Mouse (Mus musculus) frontal cortex, postnatal 10 days (tissue): ENCODE results near the gene Bicdl1.
"Not testable (repeated sequence)": the region's sequence is repeated elsewhere in the genome, so short reads cannot be mapped to it uniquely, and the experiment has no call there.

Experiments used
- DNase-seq, 2 experiments: peaks; one replicate each; pipeline ENCODE4 v3.0.0; 2022; ENCODE audit warnings: low spot score in 2 of 2, mixed read lengths in 1 of 2

The Bicdl1 gene

DNA sequence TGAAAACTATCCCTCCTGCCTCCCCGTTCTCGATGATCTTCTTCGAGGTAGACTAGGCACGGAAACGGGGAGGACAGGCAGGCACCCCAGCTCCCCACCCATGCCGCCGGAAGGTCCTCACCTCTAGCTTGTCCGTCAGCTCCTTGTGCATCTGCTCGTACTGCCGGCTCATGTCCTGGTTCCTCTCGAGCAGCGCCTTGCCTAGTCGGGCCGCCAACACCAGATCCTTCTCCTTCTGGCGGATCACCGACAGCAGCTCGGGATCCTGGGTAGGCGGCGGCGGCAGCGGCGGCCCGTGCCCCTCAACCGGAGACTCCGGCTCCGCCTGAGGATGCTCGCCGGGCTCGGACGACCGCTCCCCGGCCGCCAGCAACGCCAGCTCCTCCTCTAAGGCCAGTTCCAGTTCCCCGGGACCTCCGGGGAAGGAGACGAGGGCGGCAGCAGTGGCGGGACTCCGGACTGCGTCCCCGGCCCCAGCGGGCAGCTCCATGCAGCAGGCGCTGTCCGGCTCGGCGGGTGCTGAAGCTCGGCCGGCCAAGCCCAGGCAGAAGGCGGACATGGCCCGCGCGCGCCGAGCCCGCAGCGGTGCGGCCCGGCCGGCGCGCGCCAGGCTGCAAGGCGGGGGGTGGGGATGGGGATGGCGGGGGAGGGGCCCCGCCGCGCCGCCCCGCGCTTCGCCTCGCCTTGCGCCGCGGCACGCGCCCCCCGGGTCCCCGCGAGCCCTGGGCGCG is at the start of gene Bicdl1:
TSS of gene Bicdl1 (minus strand) at position 621 of the 731 bp plus-strand sequence.
- peak; percentile 42 to 68 for DNase-seq

DNA sequence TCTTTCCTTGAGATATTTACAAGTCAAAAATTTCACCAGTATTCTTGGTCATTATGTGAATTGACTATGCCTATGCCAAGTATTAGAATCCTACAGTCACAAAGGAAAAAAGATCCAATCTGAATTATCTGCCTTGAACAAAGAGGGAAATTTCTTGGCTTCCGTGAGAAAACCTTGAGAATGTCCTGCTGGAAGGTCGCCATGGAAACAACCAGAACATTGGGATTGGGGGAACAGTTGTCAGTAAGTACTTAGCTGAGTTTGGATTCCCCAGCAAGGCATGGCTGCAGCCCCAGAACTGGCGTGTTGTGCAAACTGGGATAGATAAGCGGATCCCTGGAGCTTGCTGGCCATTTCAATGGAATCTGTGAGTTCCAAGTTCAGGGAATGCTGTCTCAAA is 45.5 kb upstream of the Bicdl1 start:
- DNase-seq, result no peak

DNA sequence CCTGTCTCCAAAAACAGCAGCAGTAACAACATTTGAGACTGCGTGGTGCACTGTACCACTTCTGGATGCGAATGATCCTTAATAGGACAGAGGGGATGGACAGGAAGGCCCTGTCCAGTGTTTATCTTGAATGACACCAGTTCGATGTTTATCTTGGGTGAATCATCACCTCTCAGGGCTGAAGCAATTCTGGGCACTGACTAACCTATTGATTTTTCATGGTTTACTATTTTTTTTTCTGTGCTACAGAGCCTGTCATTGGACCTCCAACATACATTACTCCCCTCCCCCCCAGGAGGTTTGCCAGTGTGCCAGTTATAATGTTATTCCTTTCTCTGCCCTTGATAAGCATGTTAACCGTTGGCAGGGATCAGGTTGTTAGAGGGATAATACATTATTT is 43.9 kb upstream of the Bicdl1 start:
- DNase-seq, result no peak

DNA sequence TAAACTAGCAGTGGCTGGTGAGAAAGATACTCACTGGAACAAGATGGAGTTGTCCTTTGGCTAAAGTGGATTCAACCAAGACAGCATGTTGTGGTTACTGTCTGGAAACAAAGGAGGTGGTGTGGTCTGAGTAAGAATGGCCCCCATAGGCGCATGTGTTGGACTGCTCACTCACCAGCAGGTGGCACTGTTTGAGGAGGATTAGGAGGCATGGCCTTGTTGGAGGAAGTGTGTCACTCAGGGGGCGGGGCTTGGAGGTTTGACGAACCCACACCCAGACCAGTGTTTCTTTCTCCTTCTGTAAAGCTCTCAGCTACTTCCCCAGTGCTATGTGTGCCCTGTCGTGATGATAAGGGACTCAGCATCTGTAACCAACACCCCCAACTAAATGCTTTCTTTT is 38.6 kb upstream of the Bicdl1 start:
- no peak for DNase-seq

DNA sequence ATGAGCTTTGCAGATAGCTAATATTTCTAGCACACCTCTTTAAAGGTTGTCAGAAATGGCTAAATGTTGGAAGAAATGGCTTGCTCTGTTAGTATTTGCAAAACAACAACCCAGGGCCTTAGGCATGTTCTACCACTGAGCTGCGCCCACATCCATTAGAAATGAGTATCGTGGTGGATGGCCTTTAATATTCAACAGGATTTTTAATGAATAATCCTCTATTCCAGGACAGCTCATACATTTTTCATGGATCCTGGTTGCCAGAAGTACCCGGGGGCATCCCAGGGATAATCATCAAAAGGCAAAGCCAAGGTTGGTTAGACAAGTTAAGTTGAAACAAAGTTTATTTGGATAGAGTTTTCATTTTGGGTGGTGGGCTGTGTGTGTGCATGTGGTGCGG is 37.7 kb upstream of the Bicdl1 start:
- DNase-seq, result no peak

DNA sequence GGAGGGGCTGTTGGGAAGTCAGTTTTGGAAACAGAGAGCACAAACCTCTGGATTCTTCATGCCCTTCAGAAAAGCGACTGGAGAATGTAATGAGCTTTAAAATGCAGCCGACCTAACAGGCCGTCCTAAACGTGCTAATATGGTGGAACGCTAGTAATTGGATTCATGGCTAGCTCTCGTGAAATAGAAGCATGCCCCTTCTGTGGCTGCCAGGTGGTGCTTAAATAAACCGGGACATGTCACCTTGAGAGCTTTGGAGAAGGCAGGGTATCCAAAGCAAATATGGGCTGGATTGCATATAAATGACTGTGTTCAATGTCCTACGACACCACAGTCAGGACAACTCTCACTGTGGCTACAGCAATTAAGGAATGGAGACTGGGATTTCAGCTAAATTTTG is 35.4 kb upstream of the Bicdl1 start:
- no peak for DNase-seq

DNA sequence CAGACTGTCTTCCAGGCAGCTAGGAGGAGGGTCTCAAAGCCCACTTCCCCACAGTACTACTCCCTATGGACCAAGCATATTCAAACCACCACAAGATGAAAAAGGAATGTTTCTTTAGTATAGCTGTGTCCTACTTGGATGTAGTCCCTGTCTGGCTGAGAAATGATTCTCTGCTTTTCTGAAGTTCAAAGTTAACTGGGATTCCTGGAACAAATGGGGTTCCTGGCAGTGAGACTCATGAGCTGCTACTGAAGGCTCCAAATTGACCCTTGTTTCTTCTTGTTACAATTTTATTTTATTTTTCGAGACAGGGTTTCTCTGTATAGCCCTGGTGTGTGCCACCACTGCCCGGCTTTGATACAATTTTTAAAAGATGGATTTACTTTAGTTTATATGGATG is 32.6 kb upstream of the Bicdl1 start:
- DNase-seq, result no peak

DNA sequence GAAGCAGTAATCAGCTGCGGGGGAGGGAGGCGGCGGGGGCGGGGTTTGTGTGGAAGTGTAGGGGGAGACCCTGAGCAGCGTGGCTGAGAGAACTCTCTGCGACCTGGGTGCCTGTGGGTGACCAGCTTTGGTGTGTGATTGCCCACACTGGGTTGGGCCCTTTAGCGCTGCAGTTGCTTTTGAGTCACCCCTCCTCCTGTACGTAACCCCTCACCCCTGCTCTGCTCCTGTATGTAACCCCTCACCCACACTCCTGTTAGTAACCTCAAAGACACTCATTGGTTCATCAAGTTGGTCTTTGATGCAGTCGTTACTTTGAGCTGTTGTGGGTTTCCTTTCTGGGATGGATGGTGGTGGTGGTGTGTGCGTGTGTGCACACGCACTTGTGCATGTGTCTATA is 29.5 kb upstream of the Bicdl1 start:
- no peak for DNase-seq

DNA sequence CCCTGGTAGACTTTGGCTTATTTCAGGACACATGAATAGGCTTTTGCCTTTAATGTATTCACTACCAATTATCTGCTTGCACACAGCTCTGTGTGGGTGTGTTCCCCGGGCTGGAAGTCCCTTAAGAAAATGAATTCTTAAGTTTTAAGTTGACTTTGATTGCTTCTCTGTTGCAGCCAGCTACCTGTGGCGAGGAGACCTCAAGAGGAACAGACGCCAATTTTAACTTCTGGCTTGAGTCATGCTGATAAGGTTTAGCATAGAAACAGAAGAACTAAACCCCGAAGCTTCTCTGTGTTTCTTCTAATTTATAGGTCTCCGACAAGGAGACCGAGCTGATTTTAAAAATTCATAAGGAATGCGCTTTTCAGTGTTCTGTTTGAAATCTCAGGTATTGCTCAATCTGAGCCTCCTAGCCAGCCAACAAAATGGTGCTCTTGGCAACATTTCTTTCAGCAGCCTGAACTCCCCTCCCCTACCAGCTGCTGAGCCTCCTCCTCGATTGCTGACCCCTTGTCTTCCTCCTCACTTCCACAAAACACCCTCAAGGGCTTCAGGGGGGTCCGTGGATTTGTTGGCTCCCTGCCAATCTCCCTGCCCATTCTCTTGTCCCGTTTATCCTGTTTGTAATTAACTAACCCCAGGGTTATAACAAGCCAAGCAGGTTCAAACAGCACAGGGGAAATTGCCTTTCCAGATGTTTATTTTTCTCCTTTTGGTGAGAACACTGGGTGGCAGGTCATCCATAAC is 27.2 kb upstream of the Bicdl1 start:
- no peak for DNase-seq

DNA sequence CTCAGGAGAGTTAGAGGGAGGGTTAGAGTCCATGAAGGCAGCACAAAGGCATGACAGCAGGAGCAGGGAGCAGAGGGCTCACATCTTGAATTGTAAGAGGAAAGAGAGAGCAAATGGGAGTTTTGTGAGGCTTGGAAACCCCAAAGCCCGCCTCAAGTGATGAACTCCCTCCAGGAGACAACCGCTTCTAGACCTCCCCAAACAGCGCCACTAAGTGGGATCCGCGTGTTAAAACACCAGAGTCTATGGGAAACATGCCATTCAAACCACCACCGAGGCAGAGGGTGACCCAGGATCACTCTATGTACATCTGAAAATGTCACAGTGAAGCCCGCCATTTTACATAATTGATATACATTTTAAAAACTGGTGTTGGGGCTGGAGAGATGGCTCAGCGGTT is 26.1 kb upstream of the Bicdl1 start:
- no peak for DNase-seq

DNA sequence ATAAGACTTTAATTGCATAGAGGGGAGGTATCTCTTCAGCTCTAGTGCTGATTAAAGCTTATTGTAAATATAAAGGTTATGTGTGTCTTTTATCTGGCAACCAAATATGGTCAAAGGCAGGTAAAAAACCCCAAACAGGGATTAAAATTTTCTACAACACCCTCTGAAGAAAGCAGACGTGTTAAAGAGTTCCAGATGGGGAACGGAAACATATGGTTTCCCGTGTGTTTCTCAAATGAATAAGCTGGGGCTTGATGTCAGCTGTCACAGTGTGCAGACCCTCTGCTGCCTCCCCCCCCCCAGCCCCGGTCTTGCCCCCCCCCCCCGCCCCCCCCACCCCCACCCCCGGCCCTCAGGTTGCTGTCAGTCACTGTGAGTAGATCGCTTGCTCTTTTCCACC is 24.1 kb upstream of the Bicdl1 start:
- no peak for DNase-seq

DNA sequence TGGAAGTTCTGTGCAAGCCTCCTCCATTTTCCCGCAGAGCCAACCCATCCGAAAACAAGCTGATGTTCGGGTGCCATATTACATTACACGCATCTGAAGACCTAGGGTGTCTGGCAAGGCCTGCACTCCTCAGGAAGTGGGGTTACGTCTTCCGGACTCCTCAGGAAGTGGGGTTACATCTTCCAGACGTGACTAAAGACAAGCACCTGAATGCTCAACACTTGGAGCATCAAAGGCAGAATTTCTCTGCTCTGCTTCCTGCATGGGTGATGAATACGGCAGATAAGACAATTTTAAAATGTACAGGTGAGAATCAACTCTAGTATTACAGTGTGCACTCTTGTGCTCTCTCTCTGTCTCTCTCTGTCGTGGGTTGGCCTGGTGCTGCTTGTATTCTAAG is 23.4 kb upstream of the Bicdl1 start:
- no peak for DNase-seq

DNA sequence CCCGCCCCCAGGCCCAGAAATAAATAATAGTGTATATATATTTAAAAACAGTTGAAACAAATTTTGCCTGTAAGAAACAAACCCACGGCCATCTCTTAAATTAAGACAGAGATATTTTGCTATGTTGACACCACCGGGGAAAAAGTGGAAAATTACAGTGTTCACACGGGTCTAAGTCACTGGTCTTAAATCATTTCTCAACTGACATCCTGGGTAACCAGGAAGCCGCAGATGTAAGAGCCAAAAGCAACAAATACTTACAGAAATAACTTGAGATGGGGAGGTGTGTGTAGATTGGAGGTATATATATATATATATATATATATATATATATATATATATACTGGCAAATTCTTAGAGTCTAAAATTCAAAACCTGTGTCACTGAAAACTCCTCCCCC is 21.5 kb upstream of the Bicdl1 start:
- no peak for DNase-seq

DNA sequence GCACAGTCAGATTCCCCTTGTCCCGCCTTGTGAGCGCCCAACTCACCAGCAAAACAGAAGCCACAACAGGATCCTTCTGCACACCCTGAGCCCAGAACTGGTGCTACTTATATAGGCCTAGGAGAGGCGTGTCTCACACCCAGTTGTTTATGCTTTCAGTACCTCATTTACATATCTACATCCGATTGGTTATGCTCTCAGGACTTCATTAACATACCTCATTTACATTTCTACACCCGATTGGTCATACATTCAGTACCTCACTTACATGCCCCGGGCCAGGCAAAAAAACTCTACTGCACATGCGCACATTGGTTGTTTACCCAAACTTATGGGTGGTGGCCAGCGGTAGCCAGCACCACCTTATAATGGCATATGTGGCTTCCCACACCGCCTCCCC is 20.5 kb upstream of the Bicdl1 start:
- not testable (repeated sequence) for DNase-seq

DNA sequence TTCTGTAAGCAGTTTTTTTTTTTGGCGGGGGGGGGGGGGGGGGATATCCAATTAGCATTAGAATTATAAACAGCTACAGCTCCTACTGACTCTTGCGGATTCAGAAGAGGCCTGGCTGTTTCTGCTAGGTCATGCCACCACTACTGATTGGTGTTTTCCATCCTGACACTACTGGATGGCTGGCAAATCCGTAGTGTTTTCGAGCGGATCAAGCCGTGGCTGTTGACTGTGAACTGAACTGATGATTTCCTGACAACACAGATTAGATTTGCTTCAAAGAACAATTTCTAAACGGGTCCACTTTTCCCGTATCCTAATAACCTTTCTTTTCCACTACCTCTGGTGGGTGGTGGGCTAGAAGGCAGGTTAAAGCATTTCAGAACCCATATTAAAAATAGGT is 16.9 kb upstream of the Bicdl1 start:
- no peak for DNase-seq

DNA sequence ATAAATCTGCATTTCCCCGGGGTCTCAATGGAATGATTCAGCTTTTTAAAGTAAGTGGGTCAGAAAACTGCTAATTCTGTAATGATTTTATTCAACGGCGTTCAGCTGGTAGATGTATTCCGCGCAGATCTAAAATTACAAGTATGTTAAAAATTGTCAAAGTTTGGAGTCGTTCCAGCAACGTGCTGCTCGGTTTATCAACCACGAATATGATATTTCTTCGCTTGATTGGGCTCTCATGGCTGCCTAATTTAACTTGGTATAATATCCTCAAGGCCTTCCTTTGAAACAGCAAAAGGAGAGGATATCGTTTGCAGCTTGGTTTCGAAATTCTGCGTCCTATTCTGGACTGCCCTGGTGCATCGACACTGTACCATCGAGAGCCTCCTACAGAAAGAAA is 13.9 kb upstream of the Bicdl1 start:
- DNase-seq, result no peak

DNA sequence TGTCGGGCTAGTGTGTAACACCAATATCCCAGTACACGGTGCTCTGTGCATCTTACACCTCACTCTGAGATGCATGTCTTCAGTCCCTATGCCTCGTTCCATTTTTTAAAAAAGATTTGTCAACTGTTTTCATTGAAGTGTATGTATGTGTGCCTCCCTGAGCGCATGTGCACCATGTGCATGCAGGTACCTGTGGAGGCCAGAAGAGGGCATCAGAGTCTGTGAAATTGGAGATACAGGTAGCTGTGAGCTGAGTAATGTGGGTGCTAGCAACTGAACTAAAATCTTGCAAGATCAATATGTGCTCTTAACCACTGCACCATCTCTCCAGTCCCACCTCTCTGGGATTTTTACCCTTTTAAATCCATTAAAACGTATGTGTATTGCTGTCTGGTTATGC is 6.6 kb upstream of the Bicdl1 start:
- DNase-seq, result no peak

DNA sequence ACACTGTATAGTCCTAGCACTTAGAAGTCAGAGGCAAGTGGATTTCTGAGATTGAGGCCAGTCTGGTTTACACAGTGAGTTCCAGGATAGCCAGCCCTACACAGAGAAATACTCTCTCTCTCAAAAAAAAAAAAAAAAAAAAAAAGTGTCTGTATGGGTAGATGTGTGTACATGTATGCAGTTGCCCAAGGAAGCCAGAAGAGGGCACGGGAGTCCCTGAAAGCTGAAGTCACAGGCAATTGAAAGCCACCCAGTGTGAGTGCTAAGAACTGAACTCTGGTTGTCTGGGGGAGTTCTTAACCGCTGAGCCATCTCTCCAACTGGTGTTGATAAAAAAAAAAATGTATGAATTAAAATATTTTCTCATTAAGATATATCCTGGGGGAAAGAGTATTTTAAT is 3.1 kb upstream of the Bicdl1 start:
- no peak for DNase-seq

DNA sequence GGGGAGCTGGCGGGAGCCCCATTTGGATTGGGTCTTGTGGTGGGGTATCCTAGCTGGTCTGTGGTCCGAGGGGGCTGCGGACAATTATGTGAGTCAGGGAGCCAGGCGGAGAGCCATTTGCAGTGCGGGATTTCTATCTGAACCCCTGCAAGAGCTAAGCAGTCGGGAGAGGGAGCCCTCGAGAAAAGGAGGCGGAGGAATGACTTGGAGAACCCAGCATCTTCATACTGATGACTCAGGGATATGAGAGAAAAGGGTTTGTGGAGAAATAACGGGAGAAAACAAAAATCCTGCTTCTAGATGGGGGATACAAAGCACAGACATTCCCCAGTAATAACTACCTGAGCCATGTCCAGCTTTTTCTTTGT is 1.4 kb upstream of the Bicdl1 start:
- DNase-seq, result no peak

DNA sequence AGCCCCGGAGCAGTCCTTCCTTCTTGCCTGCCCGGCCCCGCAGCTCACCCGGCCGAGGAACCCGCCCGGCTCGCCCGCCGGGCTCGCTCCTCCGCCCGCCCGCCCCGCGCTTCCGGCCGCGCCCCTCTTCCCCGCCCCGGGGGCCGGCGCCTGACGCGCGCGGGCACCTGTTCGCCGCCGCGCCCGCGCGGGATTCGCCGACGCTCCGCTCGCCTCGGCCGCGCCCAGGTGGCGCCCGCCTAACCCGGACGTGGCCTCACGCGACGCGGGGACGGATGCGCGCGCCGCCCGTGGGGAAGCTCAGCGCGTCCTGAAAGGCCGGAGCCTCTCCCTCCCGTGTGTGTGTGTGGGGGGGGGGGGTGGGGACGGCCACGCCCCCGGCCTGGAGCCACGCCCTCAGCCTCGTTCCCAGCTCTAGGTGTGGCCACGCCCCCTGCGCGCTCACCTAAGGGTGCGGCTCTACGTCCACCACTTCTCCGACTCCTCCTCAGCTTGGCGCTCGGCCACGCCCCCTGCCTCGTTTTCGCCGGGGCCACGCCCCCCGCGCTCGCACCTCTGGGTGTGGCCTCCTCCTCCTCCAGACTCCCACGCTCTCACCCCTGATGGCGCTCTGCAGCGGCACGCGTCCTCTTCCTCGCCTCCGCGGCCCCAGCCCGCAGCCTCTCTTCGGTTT is 891 bp upstream of the Bicdl1 start:
- DNase-seq, result peak; percentile 94

DNA sequence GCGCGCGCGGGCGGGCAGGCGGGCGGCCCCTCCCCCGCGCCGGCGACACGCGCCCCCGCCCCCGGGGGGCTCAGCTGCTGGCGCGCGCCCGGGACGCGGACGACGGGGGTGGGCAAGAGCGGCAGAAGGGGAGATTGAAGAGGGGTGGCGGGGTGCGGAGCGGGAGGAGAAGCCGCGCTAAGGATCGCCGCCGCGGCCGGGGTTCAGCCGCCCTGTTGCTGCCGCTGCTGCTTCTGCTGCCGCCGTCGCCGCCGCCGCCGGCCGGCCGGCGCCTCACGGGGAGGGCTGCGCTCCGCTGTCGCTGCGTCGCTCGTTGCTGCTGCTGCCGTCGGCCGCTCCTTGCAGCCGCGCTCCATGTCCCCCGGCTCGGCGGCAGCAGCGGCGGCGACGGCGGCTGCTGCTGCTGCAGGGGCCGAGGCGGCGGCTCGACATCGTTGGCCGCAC is 333 bp upstream of the Bicdl1 start:
- DNase-seq, result peak in 1 of 2 experiments; percentile 37

DNA sequence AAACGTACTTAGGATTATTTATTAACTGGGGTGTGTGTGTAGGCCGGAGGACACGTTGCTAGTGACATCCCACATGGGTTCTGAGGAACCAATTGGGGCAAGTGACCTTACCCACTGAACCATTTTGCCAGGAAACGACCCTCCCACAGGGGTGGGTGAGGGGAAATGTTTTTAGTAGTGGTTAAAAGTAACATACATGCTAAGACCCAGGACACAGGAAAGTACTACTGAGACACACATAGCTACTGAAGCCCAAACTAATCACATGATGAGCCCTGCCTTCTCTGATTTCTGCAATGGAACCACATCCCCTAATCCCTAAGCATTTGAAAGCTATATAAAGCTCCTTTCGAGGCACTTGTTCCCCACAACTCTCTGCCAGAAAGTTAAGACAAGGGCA is 1.1 kb downstream of the Bicdl1 start:
- no peak for DNase-seq

DNA sequence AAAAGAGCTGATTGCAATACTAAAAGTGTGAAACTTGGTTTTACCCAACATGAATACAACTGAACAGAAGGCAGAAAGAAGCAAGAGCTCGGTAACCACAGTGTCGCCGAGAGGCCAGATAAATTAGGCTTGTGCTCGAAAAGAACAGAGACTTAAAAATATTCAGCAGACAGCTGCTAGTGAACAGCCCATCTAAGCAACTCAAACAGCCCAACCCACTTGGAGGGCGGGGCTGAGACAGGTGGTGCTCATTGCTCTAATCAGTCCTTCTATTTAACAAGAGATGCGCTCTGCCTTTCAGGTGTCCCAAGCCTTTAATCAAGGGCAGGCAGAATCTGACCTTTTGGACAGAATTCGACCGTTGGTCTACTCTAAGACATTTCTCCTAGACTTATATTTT is 4.8 kb downstream of the Bicdl1 start:
- DNase-seq, result no peak
